Mouse (Mus musculus): ENCODE measurements around the gene Sh3d21. TPM values are rescaled to one million over a fixed set of nuclear protein-coding genes. Genes with fewer than 3 reads are reported as not detected.
A peak's percentile ranks its signal among the peaks of the same experiment; 100 is the strongest.

Sh3d21 gene
- polyA plus RNA-seq, 1 experiment from 2014 or later: 10.0 TPM

DNA sequence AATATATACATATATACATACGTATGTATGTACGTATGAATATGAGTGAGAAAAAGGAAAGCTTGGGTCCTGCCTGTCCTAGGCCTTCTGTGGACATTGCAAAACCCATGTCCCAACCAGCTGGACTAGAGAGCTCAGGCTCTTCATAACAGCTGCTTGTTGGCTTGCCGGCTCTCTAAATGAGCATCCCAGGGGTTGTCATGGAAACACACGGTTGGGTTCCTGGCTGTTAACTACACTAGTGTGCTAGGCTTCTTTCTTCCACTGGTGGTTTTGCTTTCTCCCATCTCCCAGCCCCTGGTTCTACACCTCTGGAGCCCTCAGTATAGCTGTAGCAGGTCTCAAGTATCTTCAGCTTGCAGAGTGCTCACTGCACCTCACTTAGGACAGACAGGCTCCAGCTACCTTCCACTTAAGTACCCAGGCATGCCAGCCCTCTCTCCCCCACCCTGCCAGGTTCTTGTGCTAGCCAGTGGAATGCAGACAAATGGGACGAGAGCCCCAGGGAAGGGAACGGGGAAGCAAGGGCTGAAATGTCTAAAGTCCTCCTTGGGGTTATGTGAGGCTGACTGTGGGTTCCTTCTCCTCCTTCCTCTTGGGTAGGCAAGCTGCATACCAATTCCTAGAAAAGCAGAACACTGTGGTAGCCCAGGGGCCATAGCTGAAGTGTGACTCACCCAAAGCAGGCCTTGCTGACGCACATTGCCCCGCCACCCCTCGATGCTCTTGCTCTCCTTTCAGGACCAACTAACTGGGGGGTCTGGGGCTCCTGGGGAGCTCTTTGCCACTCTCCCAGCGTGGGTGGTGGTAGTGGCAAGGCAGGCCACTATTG lies 31.8 kb downstream of the Sh3d21 start:
- 62% methylated on average over 10 of the region's 10 CpGs for WGBS
- H3K36me3 ChIP-seq (ENCODE audit: control insufficient read depth, insufficient read depth): peaks cover 67% of the 10 kb centered on the region
- no peaks in the 10 kb centered on the region for H3K4me1 ChIP-seq (replicated peaks; ENCODE audit: control insufficient read depth, insufficient read depth, low read length)
- no peaks in the 10 kb centered on the region for H3K9me3 ChIP-seq (ENCODE audit: control insufficient read depth)
- TF ChIP-seq CTCF (IDR thresholded peaks at IDR 0.05; ENCODE audit: low read depth): no peak
- no peak overlapping the region for H3K9ac ChIP-seq (ENCODE audit: low read depth, low read length)
- no peak for ATAC-seq
- no peaks in the 10 kb centered on the region for H3K27me3 ChIP-seq (replicated peaks; ENCODE audit: control insufficient read depth, insufficient read depth, low read length)
- H3K27ac ChIP-seq (ENCODE audit: low read depth, low read length): peak overlapping the region; percentile 31
- 0 out of 2 replicates have a peak overlapping the region, but pooled peaks have one; percentile 3 for H3K4me2 ChIP-seq (replicated peaks; ENCODE audit: low read depth)
- H3K4me3 ChIP-seq (ENCODE audit: low read depth, low read length): no peak overlapping the region

DNA sequence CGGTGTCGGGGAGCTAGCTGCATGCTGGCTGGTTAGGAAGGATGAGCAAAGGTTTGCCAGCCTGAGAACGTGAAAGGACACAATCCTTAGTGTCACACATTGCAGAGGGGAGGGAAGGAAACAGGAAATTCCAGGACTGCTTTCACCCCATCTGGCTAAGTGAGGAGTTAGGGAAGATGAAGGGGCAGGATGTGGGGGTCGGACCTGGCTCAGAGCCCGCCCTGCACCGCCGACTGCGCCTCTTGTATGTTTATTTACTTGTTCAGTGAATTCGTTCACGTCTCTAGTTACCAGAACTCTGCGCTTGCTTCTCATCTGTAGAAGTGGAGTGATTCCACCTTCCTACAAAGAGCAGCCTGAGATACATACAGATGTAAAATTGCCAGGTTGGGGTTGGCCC lies 32.8 kb downstream of the Sh3d21 start:
- Histone ChIP-seq H3K4me1 (replicated peaks; ENCODE audit: control insufficient read depth, insufficient read depth, low read length) (no peaks in the 10 kb centered on the region), H3K4me3 (ENCODE audit: low read depth, low read length) (no peak overlapping the region), H3K4me2 (replicated peaks; ENCODE audit: low read depth) (no peak overlapping the region), H3K36me3 (ENCODE audit: control insufficient read depth, insufficient read depth) (peaks cover 67% of the 10 kb centered on the region), H3K9me3 (ENCODE audit: control insufficient read depth) (no peaks in the 10 kb centered on the region), H3K27me3 (replicated peaks; ENCODE audit: control insufficient read depth, insufficient read depth, low read length) (no peaks in the 10 kb centered on the region), H3K27ac (ENCODE audit: low read depth, low read length) (peak overlapping the region; percentile 62), H3K9ac (ENCODE audit: low read depth, low read length) (no peak overlapping the region)
- no peak for ATAC-seq
- no peak for TF ChIP-seq CTCF (IDR thresholded peaks at IDR 0.05; ENCODE audit: low read depth)
- 53% methylated on average over 11 of the region's 11 CpGs for WGBS

- Histone ChIP-seq H3K9me3 (ENCODE audit: control insufficient read depth) (no peaks in the 10 kb centered on the region), H3K4me3 (ENCODE audit: low read depth, low read length) (no peak overlapping the region), H3K27me3 (replicated peaks; ENCODE audit: control insufficient read depth, insufficient read depth, low read length) (no peaks in the 10 kb centered on the region), H3K4me2 (replicated peaks; ENCODE audit: low read depth) (no peak overlapping the region), H3K9ac (ENCODE audit: low read depth, low read length) (no peak overlapping the region), H3K36me3 (ENCODE audit: control insufficient read depth, insufficient read depth) (peaks cover 49% of the 10 kb centered on the region), H3K27ac (ENCODE audit: low read depth, low read length) (no peak overlapping the region), H3K4me1 (replicated peaks; ENCODE audit: control insufficient read depth, insufficient read depth, low read length) (no peaks in the 10 kb centered on the region)
- 80% methylated on average over 10 of the region's 10 CpGs for WGBS
- no peak for ATAC-seq
- TF ChIP-seq CTCF (IDR thresholded peaks at IDR 0.05; ENCODE audit: low read depth): no peak
These were observed 39.8 kb downstream of the Sh3d21 start for GRCm38 (mm10) chr4:126123309-126124040.

GRCm38 (mm10) chr4:126120506-126120905 lies 42.8 kb downstream of the Sh3d21 start:
- Histone ChIP-seq H3K27me3 (replicated peaks; ENCODE audit: control insufficient read depth, insufficient read depth, low read length) (no peaks in the 10 kb centered on the region), H3K36me3 (ENCODE audit: control insufficient read depth, insufficient read depth) (peaks cover 32% of the 10 kb centered on the region), H3K9me3 (ENCODE audit: control insufficient read depth) (no peaks in the 10 kb centered on the region), H3K27ac (ENCODE audit: low read depth, low read length) (no peak overlapping the region), H3K4me3 (ENCODE audit: low read depth, low read length) (no peak overlapping the region), H3K4me2 (replicated peaks; ENCODE audit: low read depth) (no peak overlapping the region), H3K4me1 (replicated peaks; ENCODE audit: control insufficient read depth, insufficient read depth, low read length) (no peaks in the 10 kb centered on the region), H3K9ac (ENCODE audit: low read depth, low read length) (no peak overlapping the region)
- WGBS: 98% methylated on average over 2 of the region's 2 CpGs
- ATAC-seq: no peak
- no peak for TF ChIP-seq CTCF (IDR thresholded peaks at IDR 0.05; ENCODE audit: low read depth)

DNA sequence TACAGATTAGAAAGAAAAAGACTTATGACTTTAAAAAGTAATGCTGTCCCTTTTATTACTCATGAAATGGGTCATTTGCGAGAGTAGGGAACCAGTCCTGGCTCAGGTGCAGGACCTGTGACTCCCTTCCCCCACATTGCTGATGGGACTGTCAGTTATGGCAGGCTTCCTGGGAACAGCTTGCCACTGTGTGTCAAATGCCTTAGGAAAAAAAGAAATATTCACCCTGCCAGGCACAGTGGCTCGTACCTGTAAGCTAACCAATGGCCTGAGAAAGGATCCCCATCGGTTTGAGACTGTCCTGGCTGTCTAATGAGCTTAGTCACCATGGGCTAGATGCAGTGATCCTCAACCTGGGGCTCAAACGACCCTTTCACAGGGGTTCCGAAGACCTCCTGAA lies 43.2 kb downstream of the Sh3d21 start:
- Histone ChIP-seq H3K4me2 (replicated peaks; ENCODE audit: low read depth) (no peak overlapping the region), H3K4me1 (replicated peaks; ENCODE audit: control insufficient read depth, insufficient read depth, low read length) (no peaks in the 10 kb centered on the region), H3K36me3 (ENCODE audit: control insufficient read depth, insufficient read depth) (peaks cover 28% of the 10 kb centered on the region), H3K27ac (ENCODE audit: low read depth, low read length) (no peak overlapping the region), H3K9me3 (ENCODE audit: control insufficient read depth) (no peaks in the 10 kb centered on the region), H3K9ac (ENCODE audit: low read depth, low read length) (no peak overlapping the region), H3K27me3 (replicated peaks; ENCODE audit: control insufficient read depth, insufficient read depth, low read length) (no peaks in the 10 kb centered on the region), H3K4me3 (ENCODE audit: low read depth, low read length) (no peak overlapping the region)
- TF ChIP-seq CTCF (IDR thresholded peaks at IDR 0.05; ENCODE audit: low read depth): no peak
- WGBS: 94% methylated on average over 5 of the region's 5 CpGs
- ATAC-seq: no peak

- no peaks in the 10 kb centered on the region for H3K27me3 ChIP-seq (replicated peaks; ENCODE audit: control insufficient read depth, insufficient read depth, low read length)
- H3K9ac ChIP-seq (ENCODE audit: low read depth, low read length): no peak overlapping the region
- peaks cover 19% of the 10 kb centered on the region for H3K36me3 ChIP-seq (ENCODE audit: control insufficient read depth, insufficient read depth)
- no peak overlapping the region for H3K4me2 ChIP-seq (replicated peaks; ENCODE audit: low read depth)
- ATAC-seq: no peak
- 79% methylated on average over 1 of the region's 1 CpGs for WGBS
- H3K9me3 ChIP-seq (ENCODE audit: control insufficient read depth): no peaks in the 10 kb centered on the region
- no peak for TF ChIP-seq CTCF (IDR thresholded peaks at IDR 0.05; ENCODE audit: low read depth)
- H3K4me1 ChIP-seq (replicated peaks; ENCODE audit: control insufficient read depth, insufficient read depth, low read length): no peaks in the 10 kb centered on the region
- H3K27ac ChIP-seq (ENCODE audit: low read depth, low read length): no peak overlapping the region
- H3K4me3 ChIP-seq (ENCODE audit: low read depth, low read length): no peak overlapping the region
These were observed 44.2 kb downstream of the Sh3d21 start for GRCm38 (mm10) chr4:126119051-126119450.

All from intestine, postnatal 0 days (tissue).